Mouse (Mus musculus) intestine, postnatal 0 days (tissue): ENCODE data around the gene Zfp715. TPM values are rescaled to one million over a fixed set of nuclear protein-coding genes. Genes with fewer than 3 reads are reported as not detected.

Experiments used
- ATAC-seq: fragments of 200-750 bp; cut with Nextera tagmentation; 2 replicates; pipeline ENCODE4 v1.8.0; 2017; ENCODE audit warnings: mild to moderate bottlenecking, moderate TSS enrichment, moderate library complexity
- H3K27ac ChIP-seq: fragments of 300-500 bp; sonication (generic); 2 replicates; pipeline ENCODE4 v1.5.1; 2014; ENCODE audit warnings: mild to moderate bottlenecking, low read depth, low read length, moderate library complexity
- H3K27me3 ChIP-seq: fragments of 300-500 bp; sonication (generic); replicated peaks from 2 replicates; pipeline ENCODE4 v1.6.1; 2014; ENCODE audit warnings: low read length, mixed read lengths; ENCODE audit not compliant: control insufficient read depth, insufficient read depth
- H3K36me3 ChIP-seq: fragments of 300-500 bp; sonication (generic); 2 replicates; pipeline ENCODE4 v1.6.1; 2014; ENCODE audit warnings: mild to moderate bottlenecking, moderate library complexity; ENCODE audit not compliant: control insufficient read depth, insufficient read depth
- H3K4me1 ChIP-seq: fragments of 300-500 bp; sonication (generic); replicated peaks from 2 replicates; pipeline ENCODE4 v1.6.1; 2014; ENCODE audit warnings: antibody characterized with exemption, low read length, mixed read lengths; ENCODE audit not compliant: control insufficient read depth, insufficient read depth
- H3K4me2 ChIP-seq: fragments of 300-500 bp; sonication (generic); replicated peaks from 2 replicates; pipeline ENCODE4 v1.6.1; 2014; ENCODE audit warnings: low read depth, mild to moderate bottlenecking, moderate library complexity
- H3K4me3 ChIP-seq: fragments of 300-500 bp; sonication (generic); 2 replicates; pipeline ENCODE4 v1.5.1; 2014; ENCODE audit warnings: low read depth, low read length
- H3K9ac ChIP-seq: fragments of 300-500 bp; sonication (generic); 2 replicates; pipeline ENCODE4 v1.6.1; 2014; ENCODE audit warnings: mild to moderate bottlenecking, low read depth, low read length
- H3K9me3 ChIP-seq: fragments of 300-500 bp; sonication (generic); 2 replicates; pipeline ENCODE4 v1.6.1; 2016; ENCODE audit warnings: mixed run types; ENCODE audit not compliant: control insufficient read depth
- CTCF ChIP-seq: sonication (generic); IDR thresholded peaks from 2 replicates; pipeline ENCODE4 v1.5.1; 2016; ENCODE audit warnings: low read depth, mild to moderate bottlenecking, control low read depth, antibody characterized with exemption, moderate library complexity
- WGBS: fragments of 180-500 bp; shearing (Covaris S2); extraction: QIAGEN DNeasy Blood & Tissue Kit; methylation state at CpG from one replicate; pipeline ENCODE4 v1.1.7; 2014; 5-methylcytosine and 5-hydroxymethylcytosine counted together
- polyA plus RNA-seq: library from polyadenylated mRNA; unstranded; fragments of >200 nt; fragmentation: Nextera tagmentation; extraction: Ambion mirVana; gene quantifications from 2 replicates; pipeline ENCODE4 v1.2.1, GENCODE M21; 2015

Gene Zfp715
- polyA plus RNA-seq, 1 experiment from 2014 or later, result 5.3 TPM

DNA sequence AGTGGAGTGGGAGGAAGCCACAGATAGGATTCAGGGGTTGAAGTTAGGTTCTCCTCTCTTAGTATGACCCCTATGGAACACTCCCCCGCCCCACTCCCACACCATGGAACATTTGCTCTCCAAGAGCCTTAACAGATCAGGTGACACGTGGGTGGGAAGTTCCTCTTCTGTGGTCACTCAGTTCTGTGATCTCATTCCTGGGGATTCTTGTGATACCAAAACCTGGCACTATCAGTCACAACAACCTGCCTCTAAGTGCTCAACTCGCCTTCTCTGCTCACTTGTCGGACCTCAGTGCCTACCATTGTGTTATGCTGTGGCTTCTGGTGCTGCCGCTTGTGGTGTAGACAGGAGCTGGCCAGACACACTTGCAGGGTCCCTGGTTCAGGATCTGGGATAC lies 30.1 kb upstream of the Zfp715 start:
- H3K4me1 ChIP-seq, result no peaks in the 10 kb centered on the region
- H3K4me3 ChIP-seq, result no peak overlapping the region
- no peaks in the 10 kb centered on the region for H3K9me3 ChIP-seq
- H3K4me2 ChIP-seq, result no peak overlapping the region
- WGBS, result 71% methylated on average over 5 of the region's 5 CpGs
- ATAC-seq, result no peak
- H3K27ac ChIP-seq, result no peak overlapping the region
- TF ChIP-seq CTCF, result no peak
- H3K27me3 ChIP-seq, result no peaks in the 10 kb centered on the region
- no peak overlapping the region for H3K9ac ChIP-seq
- no peaks in the 10 kb centered on the region for H3K36me3 ChIP-seq

DNA sequence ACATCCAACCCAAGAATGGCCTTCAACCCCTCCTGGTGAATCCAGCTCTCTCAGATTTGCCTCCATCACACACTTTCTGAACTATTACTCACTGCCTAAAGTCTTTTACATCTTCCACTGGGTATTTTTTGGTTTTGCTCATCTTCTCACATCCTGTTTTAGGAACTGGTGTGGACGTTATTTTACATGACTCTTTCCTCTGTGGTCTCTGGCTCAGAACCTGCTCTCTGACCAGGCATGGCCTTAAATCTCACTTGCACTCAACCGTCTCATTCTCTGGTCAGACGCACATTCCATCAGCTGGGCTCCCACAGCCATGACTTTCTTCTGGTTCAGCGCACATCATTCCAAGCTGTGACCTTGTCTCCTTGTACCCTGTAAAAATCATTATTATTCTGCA lies 27.7 kb upstream of the Zfp715 start:
- no peak overlapping the region for H3K4me3 ChIP-seq
- H3K4me2 ChIP-seq, result no peak overlapping the region
- WGBS, result 86% methylated on average over 4 of the region's 4 CpGs
- no peak for ATAC-seq
- no peaks in the 10 kb centered on the region for H3K27me3 ChIP-seq
- H3K9ac ChIP-seq, result no peak overlapping the region
- no peak for TF ChIP-seq CTCF
- no peaks in the 10 kb centered on the region for H3K4me1 ChIP-seq
- no peaks in the 10 kb centered on the region for H3K36me3 ChIP-seq
- H3K27ac ChIP-seq, result no peak overlapping the region
- H3K9me3 ChIP-seq, result no peaks in the 10 kb centered on the region

DNA sequence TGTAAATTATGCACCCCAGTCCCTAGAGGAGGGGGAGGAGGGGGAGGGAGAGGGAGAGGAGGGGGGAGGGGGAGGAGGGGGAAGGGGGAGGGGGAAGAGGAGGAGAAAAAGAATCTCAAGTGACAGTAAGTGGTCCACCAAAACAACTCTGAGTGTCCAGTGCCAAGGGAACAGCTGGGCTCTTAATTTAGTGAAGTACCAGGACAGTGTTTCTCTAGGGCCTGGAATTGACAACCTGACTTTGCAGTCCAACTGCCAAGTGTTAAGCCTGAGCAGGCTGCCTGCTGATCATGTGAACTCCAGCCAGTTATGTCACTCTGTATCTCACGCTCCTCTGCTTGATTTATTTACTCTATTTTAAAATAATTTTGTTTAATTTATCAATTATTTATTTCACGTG lies 20.8 kb upstream of the Zfp715 start:
- Histone ChIP-seq H3K4me1 (no peaks in the 10 kb centered on the region), H3K9ac (no peak overlapping the region), H3K27me3 (no peaks in the 10 kb centered on the region), H3K36me3 (no peaks in the 10 kb centered on the region), H3K27ac (no peak overlapping the region), H3K4me2 (no peak overlapping the region), H3K9me3 (no peaks in the 10 kb centered on the region), H3K4me3 (no peak overlapping the region)
- ATAC-seq, result no peak
- 68% methylated on average over 2 of the region's 2 CpGs for WGBS
- TF ChIP-seq CTCF, result no peak

DNA sequence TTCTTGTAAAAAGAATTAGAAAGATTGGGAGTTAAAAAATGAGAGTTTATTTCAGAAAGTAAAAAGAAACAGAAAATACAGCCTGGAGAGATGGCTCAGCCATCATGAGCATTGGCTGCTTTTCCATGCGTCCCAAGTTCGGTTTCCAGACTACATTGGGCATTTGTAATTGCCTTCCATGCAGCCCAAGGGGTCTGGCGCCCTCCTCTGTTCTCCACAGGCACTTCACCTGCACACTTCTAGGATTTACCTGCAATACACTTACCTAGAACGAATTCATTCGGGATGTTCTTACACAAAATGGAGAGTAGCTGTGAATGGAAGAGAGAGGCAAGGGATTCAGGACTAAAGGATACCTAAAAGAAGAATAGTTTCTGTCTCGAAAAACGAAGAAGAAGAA lies 20.1 kb upstream of the Zfp715 start:
- Histone ChIP-seq H3K4me2 (no peak overlapping the region), H3K27ac (no peak overlapping the region), H3K27me3 (no peaks in the 10 kb centered on the region), H3K9ac (no peak overlapping the region), H3K36me3 (no peaks in the 10 kb centered on the region), H3K9me3 (no peaks in the 10 kb centered on the region), H3K4me3 (no peak overlapping the region), H3K4me1 (no peaks in the 10 kb centered on the region)
- WGBS, result 44% methylated on average over 7 of the region's 7 CpGs
- peak; percentile 65 for TF ChIP-seq CTCF
- ATAC-seq, result no peak

DNA sequence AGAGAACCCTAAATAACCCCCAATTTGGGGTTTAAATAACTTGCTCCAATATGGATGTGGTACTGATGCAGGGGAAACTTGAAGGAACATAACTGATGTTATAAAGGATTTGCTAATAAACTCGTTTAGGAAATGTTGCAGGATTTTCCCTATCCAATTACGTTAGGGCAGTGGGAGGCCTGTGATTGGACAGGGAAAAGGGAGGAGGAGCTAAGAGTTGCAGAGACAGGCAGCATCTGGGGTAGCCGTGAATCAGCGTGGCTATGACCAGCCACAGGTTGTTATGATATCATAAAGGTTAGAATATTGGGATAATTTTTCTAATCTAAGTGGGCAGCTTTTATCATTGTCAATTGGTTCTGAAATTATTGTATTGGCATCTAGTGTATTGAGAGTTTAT lies 15.0 kb upstream of the Zfp715 start:
- no peak overlapping the region for H3K27ac ChIP-seq
- no peaks in the 10 kb centered on the region for H3K9me3 ChIP-seq
- WGBS, result 66% methylated on average over 4 of the region's 4 CpGs
- no peak overlapping the region for H3K4me3 ChIP-seq
- ATAC-seq, result no peak
- TF ChIP-seq CTCF, result no peak
- H3K9ac ChIP-seq, result no peak overlapping the region
- no peak overlapping the region for H3K4me2 ChIP-seq
- H3K36me3 ChIP-seq, result no peaks in the 10 kb centered on the region
- H3K4me1 ChIP-seq, result no peaks in the 10 kb centered on the region
- H3K27me3 ChIP-seq, result no peaks in the 10 kb centered on the region

- Histone ChIP-seq H3K4me3 (no peak overlapping the region), H3K27ac (no peak overlapping the region), H3K9me3 (no peaks in the 10 kb centered on the region), H3K36me3 (no peaks in the 10 kb centered on the region), H3K27me3 (no peaks in the 10 kb centered on the region), H3K4me1 (no peaks in the 10 kb centered on the region), H3K9ac (no peak overlapping the region), H3K4me2 (no peak overlapping the region)
- TF ChIP-seq CTCF, result no peak
- 45% methylated on average over 10 of the region's 10 CpGs for WGBS
- ATAC-seq, result no peak
These were observed 13.2 kb upstream of the Zfp715 start for GRCm38 (mm10) chr7:43326223-43326780.
